Mouse (Mus musculus): ENCODE measurements around the gene 1700025G04Rik. TPM values are rescaled to one million over a fixed set of nuclear protein-coding genes. Genes with fewer than 3 reads are reported as not detected.
A peak's percentile ranks its signal among the peaks of the same experiment; 100 is the strongest.

The 1700025G04Rik gene
- 10 to 100 TPM; 56.4 to 60.5 TPM for total RNA-seq (2021)

GRCm38 (mm10) chr1:152090018-152090553 is at the start of gene 1700025G04Rik:
1700025G04Rik (minus strand) TSS chr1:152090125.
- intact Hi-C loops (cut with DNase I), result loop anchor here (1.0 to 5.0 kb wide), 2 partner anchors 127 to 269 kb away; no protein-coding TSS in a partner anchor
- peak; percentile 88 to 90 for DNase-seq

- intact Hi-C loops (cut with DNase I), result no loop called here
These were observed 49.6 kb upstream of the 1700025G04Rik start for GRCm38 (mm10) chr1:152139496-152139895.

GRCm38 (mm10) chr1:152130029-152130727 is 40.3 kb upstream of the 1700025G04Rik start:
- peak; percentile 78 to 81 for DNase-seq
- intact Hi-C loops (cut with DNase I), result no loop called here

More at GRCm38 (mm10) chr1:152139496-152139895, 49.6 kb upstream of the 1700025G04Rik start:
- DNase-seq, result peak; percentile 28 to 41

GRCm38 (mm10) chr1:152125451-152125850 is 35.5 kb upstream of the 1700025G04Rik start:
- intact Hi-C loops (cut with DNase I), result no loop called here
- no peak for DNase-seq

DNA sequence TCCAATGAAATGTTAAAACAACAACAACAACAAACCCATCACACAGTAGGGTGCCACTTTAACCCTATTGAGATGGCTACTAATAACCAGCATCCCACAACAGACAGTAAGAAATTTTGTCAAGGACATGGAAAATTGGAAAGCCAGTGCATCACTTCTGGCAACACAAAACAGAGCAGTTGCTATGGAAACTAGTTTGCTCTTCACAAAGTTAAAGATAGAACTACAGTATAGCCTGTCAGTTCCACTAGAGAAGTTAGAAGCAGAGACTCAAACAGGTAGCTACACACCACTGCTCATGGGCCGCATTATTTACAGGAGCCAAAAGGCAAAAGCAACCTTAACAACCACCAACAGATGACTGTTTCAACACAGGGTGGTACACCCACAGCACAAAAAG is 20.2 kb upstream of the 1700025G04Rik start:
- intact Hi-C loops (cut with DNase I), result no loop called here
- no peak for DNase-seq

GRCm38 (mm10) chr1:152106136-152106535 is 16.2 kb upstream of the 1700025G04Rik start:
- DNase-seq, result no peak
- intact Hi-C loops (cut with DNase I), result no loop called here

GRCm38 (mm10) chr1:152105246-152105645 is 15.3 kb upstream of the 1700025G04Rik start:
- intact Hi-C loops (cut with DNase I), result no loop called here
- no peak for DNase-seq

DNA sequence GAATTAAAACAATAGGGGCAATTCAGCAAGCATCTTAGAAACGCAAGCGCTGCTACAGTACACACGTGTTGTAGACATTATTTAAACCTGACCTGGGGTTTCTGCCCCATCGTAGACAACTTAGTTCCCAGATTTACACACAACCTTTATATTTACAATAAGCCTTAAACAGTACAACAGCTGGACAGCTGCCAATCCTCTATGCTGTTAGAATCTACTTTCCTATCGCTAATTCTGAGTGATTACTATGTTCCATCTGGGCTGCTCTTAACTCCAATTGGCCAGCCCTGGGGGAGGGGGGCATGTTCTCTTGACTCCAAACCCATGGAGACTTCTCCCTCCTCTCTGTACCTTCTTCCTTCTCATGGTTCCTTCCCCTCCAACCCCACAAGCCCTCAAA is 11.8 kb upstream of the 1700025G04Rik start:
- intact Hi-C loops (cut with DNase I), result no loop called here
- no peak for DNase-seq

DNA sequence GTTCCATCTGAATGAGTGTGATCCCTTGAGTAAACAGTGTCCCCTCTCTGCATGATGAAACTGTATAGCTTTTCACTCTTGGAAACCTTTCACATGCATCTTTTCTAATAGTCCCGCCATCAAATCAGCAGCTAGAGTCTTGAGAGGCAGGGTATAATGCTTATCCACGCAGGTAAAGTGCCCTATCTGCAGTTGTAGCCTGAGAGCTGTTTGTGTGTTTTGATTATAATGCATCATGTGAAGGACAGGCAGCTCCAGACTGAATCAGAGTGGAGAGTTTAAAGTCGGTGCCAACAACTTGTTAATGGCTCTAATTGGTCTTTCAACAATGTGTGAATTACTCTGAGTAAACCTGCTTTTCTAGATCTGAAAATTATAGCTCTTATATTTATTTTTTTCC is 6.1 kb upstream of the 1700025G04Rik start:
- intact Hi-C loops (cut with DNase I), result no loop called here
- no peak for DNase-seq

DNA sequence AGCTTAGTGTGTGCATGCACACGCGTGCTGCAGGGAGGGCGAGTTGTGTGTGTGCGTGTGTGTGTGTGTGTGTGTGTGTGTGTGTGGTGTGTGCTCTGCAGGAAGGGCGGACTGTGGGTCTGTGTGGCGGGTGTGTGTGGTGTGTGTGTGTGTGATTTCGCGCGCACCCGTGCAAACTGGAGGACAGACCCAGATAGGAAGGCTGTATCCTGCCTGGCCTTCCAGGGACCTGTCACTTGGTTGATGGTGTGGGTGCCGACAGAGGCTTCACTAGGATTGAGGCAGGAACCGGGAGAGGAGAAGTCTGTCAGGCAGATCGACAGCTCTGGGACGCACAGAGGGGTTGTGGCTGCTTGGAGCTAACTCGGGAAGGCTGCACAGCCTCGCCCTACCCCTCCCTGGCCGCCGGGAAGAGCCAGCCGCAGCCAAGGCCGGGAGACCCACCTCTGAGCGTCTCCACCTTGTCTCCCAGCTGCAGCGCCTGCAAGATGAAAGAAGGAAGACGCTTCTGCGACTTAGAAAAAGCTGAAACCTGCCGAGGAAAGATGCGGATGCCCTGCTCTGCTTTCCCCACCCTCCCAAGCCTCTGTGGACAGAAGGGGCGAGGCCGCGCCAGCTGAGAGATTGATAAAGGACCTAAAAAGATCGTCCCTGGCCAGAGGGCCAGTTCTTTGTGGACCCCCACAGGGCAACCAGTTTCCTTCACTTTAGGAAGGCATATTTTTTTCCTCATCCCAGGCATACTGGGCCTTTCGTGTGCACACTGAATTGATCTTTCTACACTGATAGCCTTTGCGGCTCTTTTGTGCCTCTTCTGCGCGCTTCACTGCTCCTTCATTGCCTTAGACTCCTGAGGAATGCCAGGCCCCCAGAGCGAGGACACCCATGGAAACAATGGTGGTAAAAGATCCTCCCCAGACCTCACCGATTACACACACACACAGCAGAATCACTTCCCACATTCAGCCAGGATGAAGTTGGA is 930 bp upstream of the 1700025G04Rik start:
- peak; percentile 67 to 70 for DNase-seq

GRCm38 (mm10) chr1:152089526-152089925 is 399 bp downstream of the 1700025G04Rik start:
- intact Hi-C loops (cut with DNase I), result loop anchor here (5.0 kb wide), 1 partner anchor 198 kb away; no protein-coding TSS in a partner anchor
- DNase-seq, result peak; percentile 51 to 61

More for the DNA sequence above, 930 bp upstream of the 1700025G04Rik start:
- intact Hi-C loops (cut with DNase I), result loop anchor here (1.0 to 5.0 kb wide), 2 partner anchors 126 to 270 kb away; no protein-coding TSS in a partner anchor

GRCm38 (mm10) chr1:152088791-152089401 is 1.0 kb downstream of the 1700025G04Rik start:
- intact Hi-C loops (cut with DNase I), result loop anchor here (5.0 kb wide), 1 partner anchor 198 kb away; no protein-coding TSS in a partner anchor
- DNase-seq, result peak; percentile 69 to 70

GRCm38 (mm10) chr1:152088030-152088429 is 1.9 kb downstream of the 1700025G04Rik start:
- intact Hi-C loops (cut with DNase I), result loop anchor here (5.0 kb wide), 1 partner anchor 199 kb away; no protein-coding TSS in a partner anchor
- no peak for DNase-seq

DNA sequence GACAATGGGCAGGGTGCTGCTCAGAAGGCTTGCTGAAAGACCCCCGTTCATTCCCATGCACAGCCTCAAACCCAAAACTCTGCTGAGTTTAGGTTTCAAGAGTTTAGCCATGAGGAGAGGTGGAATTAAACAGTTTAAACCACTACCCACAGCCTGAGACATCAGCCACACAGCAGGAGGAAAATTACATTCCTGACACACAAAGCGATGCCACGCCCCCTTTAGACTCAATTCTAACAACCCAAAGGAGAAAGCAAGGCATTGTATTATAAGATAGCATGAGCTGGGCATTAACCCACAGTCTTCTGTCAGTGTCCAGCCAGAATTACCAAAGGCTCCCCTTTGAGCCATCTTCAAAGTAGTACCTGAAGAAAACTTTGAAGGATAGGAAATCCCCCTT is 3.0 kb downstream of the 1700025G04Rik start:
- no peak for DNase-seq
- intact Hi-C loops (cut with DNase I), result loop anchor here (5.0 kb wide), 1 partner anchor 200 kb away; no protein-coding TSS in a partner anchor

GRCm38 (mm10) chr1:152085561-152085960 is 4.4 kb downstream of the 1700025G04Rik start:
- no peak for DNase-seq
- intact Hi-C loops (cut with DNase I), result loop anchor here (5.0 kb wide), 1 partner anchor 202 kb away; no protein-coding TSS in a partner anchor

DNA sequence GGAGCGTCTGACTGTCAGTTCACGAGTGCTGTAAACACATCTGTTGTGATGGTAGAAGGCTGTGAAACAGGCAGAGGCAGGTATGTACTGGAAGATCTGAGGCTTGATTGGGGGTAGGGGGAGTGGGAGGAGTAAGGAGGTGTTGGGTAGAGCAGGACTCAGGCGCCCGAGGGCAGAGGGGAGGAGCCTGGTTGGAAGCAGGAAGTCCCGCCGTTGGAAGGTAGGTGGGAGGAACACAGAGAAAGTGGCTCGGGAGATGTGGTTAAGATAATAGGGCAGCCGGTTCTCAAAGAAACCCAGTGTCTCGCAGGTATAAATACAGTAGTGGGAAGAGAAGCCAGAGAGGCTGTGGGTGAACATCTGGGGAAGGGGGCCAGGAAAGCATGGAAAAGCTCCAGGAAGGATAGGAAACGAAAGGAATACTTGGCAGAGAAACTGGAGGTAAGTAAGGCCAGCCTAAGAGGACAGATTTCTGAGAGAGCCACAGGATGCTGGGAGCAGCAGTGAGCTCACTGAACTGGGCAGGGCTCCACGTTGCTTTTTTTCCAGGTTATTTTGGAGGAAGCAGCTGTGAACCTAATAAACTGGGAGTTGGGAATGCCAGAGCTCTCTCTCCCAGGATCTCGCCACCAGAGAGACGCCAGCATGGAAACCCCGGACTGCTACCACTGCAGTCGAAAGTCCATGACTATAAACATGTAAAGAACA is 5.1 kb downstream of the 1700025G04Rik start:
- peak; percentile 73 to 77 for DNase-seq
- intact Hi-C loops (cut with DNase I), result loop anchor here (5.0 kb wide), 1 partner anchor 203 kb away; no protein-coding TSS in a partner anchor

DNA sequence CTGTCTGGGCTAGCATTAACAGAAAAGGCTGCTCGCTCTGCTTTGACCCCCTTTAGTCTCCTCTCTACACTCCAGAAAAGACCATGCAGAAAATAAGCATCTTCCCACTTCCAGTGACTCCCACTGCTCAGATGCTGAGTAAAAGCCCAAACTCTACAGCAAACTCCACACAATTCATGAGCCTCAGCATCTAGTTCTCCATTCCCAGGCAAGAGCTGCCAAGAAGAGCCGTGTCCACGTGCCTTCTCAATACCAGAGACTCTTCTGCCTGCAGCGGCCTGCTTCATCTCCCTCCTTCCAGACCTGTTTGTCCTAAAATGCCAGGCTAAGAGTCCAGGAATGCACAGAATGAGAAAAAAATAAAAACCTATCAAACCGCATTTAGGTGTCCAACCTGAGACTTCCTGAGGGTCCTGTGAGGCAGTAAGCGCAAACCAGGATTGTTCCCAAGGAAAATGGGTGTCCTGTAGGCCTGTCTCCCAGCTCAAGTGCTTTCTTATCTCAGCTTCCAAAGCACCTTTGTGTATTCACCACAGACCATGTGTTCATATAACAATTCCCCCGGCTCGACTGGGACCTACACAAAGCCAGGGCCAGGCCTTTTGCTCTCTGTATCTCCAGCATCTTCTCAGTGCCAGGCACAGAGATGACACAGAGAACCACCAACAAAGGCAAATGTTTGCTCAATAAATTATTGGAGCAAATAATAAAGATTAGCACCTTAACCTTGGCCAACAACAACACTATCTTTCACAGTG is 7.8 kb downstream of the 1700025G04Rik start:
- intact Hi-C loops (cut with DNase I), result no loop called here
- no peak for DNase-seq

GRCm38 (mm10) chr1:152081121-152081520 is 8.8 kb downstream of the 1700025G04Rik start:
- intact Hi-C loops (cut with DNase I), result no loop called here
- DNase-seq, result no peak

GRCm38 (mm10) chr1:152080244-152080643 is 9.7 kb downstream of the 1700025G04Rik start:
- intact Hi-C loops (cut with DNase I), result no loop called here
- no peak for DNase-seq

Data from heart, postnatal 10 days (tissue).